Mouse (Mus musculus): ENCODE results near the gene Rb1.

- TF ChIP-seq CTCF (IDR thresholded peaks at IDR 0.05; ENCODE audit: low read depth, low read length): no peak
- TF ChIP-seq POLR2A (IDR thresholded peaks at IDR 0.05; ENCODE audit: insufficient read depth, low read length): no peak
- TF ChIP-seq EP300 (IDR thresholded peaks at IDR 0.05; ENCODE audit: insufficient read depth, low read depth, low read length): no peak
Observed at GRCm38 (mm10) chr14:73250056-73250455, 75.6 kb downstream of the Rb1 start.
